Mouse (Mus musculus) small intestine, adult 2 months (tissue): ENCODE data around the gene Enpp5.

Source experiments
- CTCF ChIP-seq: fragments of 200-500 bp; IDR thresholded peaks from 2 replicates; pipeline ENCODE4 v1.5.1; 2012; ENCODE audit warnings: low read depth, mild to moderate bottlenecking, control low read depth, inconsistent platforms, low read length, moderate library complexity, mixed read lengths; ENCODE audit not compliant: insufficient replicate concordance, insufficient read length; ENCODE audit errors: extremely low read depth
- POLR2A ChIP-seq: fragments of 200-500 bp; IDR thresholded peaks from 2 replicates; pipeline ENCODE4 v1.6.1; 2012; ENCODE audit warnings: low read depth, mild to moderate bottlenecking, control low read depth, inconsistent platforms, low read length, moderate library complexity

- TF ChIP-seq CTCF (no peak), POLR2A (no peak)
Measured at GRCm38 (mm10) chr17:44029616-44030015, 49.0 kb upstream of the Enpp5 start.
